Mouse (Mus musculus) liver, embryonic 13.5 days (tissue): ENCODE measurements around the gene 4931428L18Rik. TPM values are rescaled to one million over a fixed set of nuclear protein-coding genes. Genes with fewer than 3 reads are reported as not detected.

Experiments
- ATAC-seq: fragments of 200-750 bp; cut with Nextera tagmentation; 2 replicates; pipeline ENCODE4 v1.8.0; 2017; ENCODE audit warnings: low read depth, mild to moderate bottlenecking, moderate number of reproducible peaks, moderate library complexity
- DNase-seq: peaks from one replicate; pipeline ENCODE4 v3.0.0; 2022
- H3K27ac ChIP-seq: fragments of 300-500 bp; sonication (generic); 2 replicates; pipeline ENCODE4 v1.5.1; 2015; ENCODE audit warnings: moderate library complexity, mild to moderate bottlenecking, inconsistent platforms
- H3K27me3 ChIP-seq: fragments of 300-500 bp; sonication (generic); 2 replicates; pipeline ENCODE4 v1.6.1; 2015; ENCODE audit warnings: mild to moderate bottlenecking, inconsistent platforms
- H3K36me3 ChIP-seq: fragments of 300-500 bp; sonication (generic); 2 replicates; pipeline ENCODE4 v1.6.1; 2015; ENCODE audit warnings: mild to moderate bottlenecking, inconsistent platforms
- H3K4me1 ChIP-seq: fragments of 300-500 bp; sonication (generic); replicated peaks from 2 replicates; pipeline ENCODE4 v1.6.1; 2015; ENCODE audit warnings: inconsistent platforms
- H3K4me2 ChIP-seq: fragments of 300-500 bp; sonication (generic); 2 replicates; pipeline ENCODE4 v1.6.1; 2015; ENCODE audit warnings: inconsistent platforms, mild to moderate bottlenecking, moderate library complexity
- H3K4me3 ChIP-seq: fragments of 300-500 bp; sonication (generic); replicated peaks from 2 replicates; pipeline ENCODE4 v1.5.1; 2015; ENCODE audit warnings: mild to moderate bottlenecking, inconsistent platforms
- H3K9ac ChIP-seq: fragments of 300-500 bp; sonication (generic); 2 replicates; pipeline ENCODE4 v1.6.1; 2015; ENCODE audit warnings: mild to moderate bottlenecking, inconsistent platforms
- H3K9me3 ChIP-seq: fragments of 300-500 bp; sonication (generic); replicated peaks from 2 replicates; pipeline ENCODE4 v1.6.1; 2016; ENCODE audit warnings: inconsistent platforms
- WGBS: fragments of 180-500 bp; shearing (Covaris S2); methylation state at CpG from one replicate; pipeline ENCODE4 v1.1.7; 2015; ENCODE audit not compliant: insufficient replicate concordance; 5-methylcytosine and 5-hydroxymethylcytosine counted together
- polyA plus RNA-seq: library from polyadenylated mRNA; unstranded; fragments of >200 nt; fragmentation: Nextera tagmentation; extraction: Ambion mirVana; gene quantifications from 2 replicates; pipeline ENCODE4 v1.2.1, GENCODE M21; 2015

Gene 4931428L18Rik
- polyA plus RNA-seq, 1 experiment from 2014 or later, result not detected

DNA sequence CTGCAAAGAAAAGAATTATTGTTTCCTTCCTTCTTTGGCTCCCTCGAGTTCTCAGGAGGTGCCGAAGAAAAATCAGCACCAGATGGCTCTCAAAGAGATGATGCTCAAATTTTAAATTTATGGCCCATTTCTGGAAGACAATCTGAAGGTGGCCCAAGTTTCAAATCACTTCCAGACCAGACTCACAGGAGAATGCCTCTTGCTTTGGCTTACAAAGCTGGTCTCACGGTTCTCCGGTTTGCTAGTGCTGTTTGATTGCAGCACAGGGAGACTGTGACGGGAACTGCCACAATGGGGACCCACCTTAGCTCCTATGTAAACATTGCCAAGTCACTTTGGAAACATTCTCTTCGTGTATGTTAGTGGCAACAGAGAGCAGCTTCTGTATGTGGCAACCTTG lies 72.8 kb downstream of the 4931428L18Rik start:
- H3K9me3 ChIP-seq, result no peaks in the 10 kb centered on the region
- no peak overlapping the region for H3K4me2 ChIP-seq
- DNase-seq (no peak), ATAC-seq (no peak)
- no peaks in the 10 kb centered on the region for H3K36me3 ChIP-seq
- H3K27me3 ChIP-seq, result no peaks in the 10 kb centered on the region
- no peak overlapping the region for H3K27ac ChIP-seq
- no peak overlapping the region for H3K4me3 ChIP-seq
- H3K9ac ChIP-seq, result no peak overlapping the region
- H3K4me1 ChIP-seq, result no peaks in the 10 kb centered on the region
- WGBS, result 41% methylated on average over 6 of the region's 6 CpGs

DNA sequence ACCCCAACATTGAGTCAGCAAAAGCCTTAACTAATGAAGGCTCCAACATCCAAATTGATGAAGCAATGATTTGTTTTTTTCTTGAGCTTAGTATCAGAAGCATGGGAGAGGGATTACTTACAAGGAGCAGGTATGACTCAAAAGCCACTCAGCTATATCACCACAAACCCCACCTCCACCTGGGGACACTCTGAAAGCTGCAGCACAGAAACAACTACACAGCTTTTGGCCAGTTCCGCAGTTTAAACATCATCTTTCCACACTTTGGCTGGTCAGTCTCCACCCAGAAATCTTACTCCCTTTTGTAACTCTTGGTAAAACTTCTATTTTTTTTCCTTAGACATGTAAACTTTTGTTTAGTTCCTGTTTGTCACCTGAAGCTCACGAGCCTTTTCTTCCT lies 78.9 kb downstream of the 4931428L18Rik start:
- no peak overlapping the region for H3K4me2 ChIP-seq
- H3K4me3 ChIP-seq, result no peak overlapping the region
- WGBS, result 45% methylated on average over 2 of the region's 2 CpGs
- H3K4me1 ChIP-seq, result no peaks in the 10 kb centered on the region
- no peak for DNase-seq
- no peak overlapping the region for H3K9ac ChIP-seq
- H3K27me3 ChIP-seq, result no peaks in the 10 kb centered on the region
- H3K36me3 ChIP-seq, result no peaks in the 10 kb centered on the region
- no peak for ATAC-seq
- no peaks in the 10 kb centered on the region for H3K9me3 ChIP-seq
- H3K27ac ChIP-seq, result no peak overlapping the region

GRCm38 (mm10) chr1:31142288-31143094 lies 80.0 kb downstream of the 4931428L18Rik start:
- DNase-seq, result no peak

DNA sequence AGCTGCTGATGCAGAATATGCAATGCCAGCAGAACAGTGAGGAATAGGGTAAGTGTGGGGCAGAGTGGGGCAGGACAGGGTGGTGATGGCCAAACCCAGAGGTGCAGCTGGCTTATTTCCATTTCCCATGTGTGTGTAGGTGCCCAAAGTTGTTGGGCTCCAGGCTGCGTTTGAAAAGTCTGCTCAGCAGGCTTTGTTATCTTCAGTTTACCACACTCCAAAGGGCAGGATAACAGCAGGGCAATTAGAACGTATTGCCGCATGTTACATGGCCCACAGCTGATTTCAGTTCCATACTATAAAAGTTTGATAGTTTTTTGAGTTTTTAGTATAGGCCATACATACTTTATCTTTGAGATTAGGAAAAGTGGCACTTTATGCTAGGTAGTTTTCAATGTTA lies 84.1 kb downstream of the 4931428L18Rik start:
- H3K4me1 ChIP-seq, result no peaks in the 10 kb centered on the region
- H3K27ac ChIP-seq, result no peak overlapping the region
- H3K9me3 ChIP-seq, result no peaks in the 10 kb centered on the region
- 62% methylated on average over 3 of the region's 3 CpGs for WGBS
- no peaks in the 10 kb centered on the region for H3K27me3 ChIP-seq
- H3K4me2 ChIP-seq, result no peak overlapping the region
- ATAC-seq (no peak), DNase-seq (no peak)
- no peaks in the 10 kb centered on the region for H3K36me3 ChIP-seq
- H3K9ac ChIP-seq, result no peak overlapping the region
- no peak overlapping the region for H3K4me3 ChIP-seq

More at GRCm38 (mm10) chr1:31142288-31143094, 80.0 kb downstream of the 4931428L18Rik start:
- H3K4me1 ChIP-seq, result no peaks in the 10 kb centered on the region
- no peak overlapping the region for H3K4me3 ChIP-seq
- no peak overlapping the region for H3K4me2 ChIP-seq
- no peak for ATAC-seq
- H3K9ac ChIP-seq, result no peak overlapping the region
- H3K9me3 ChIP-seq, result no peaks in the 10 kb centered on the region
- no peak overlapping the region for H3K27ac ChIP-seq
- H3K36me3 ChIP-seq, result no peaks in the 10 kb centered on the region
- 45% methylated on average over 8 of the region's 8 CpGs for WGBS
- no peaks in the 10 kb centered on the region for H3K27me3 ChIP-seq

DNA sequence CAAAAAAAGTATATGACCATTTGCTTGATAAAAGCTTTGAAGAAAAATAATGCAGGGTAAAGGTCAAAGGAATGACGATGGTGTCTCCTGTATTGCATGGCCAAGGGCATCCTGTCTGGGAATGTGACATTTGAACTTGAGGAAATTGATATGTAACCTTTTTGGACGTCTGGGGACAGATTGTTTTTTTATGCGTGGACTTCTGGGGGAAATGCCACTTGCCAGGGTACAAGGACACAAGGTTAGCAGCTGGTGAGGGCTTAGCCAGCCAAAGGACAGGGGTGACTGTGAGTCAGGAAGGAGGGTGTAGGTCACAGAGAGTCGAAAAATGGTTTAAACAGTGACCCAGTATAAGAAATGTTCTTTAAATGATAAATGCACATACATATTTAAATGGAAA lies 109.0 kb downstream of the 4931428L18Rik start:
- no peaks in the 10 kb centered on the region for H3K36me3 ChIP-seq
- H3K27ac ChIP-seq, result no peak overlapping the region
- ATAC-seq (no peak), DNase-seq (no peak)
- 49% methylated on average over 4 of the region's 4 CpGs for WGBS
- no peaks in the 10 kb centered on the region for H3K27me3 ChIP-seq
- no peaks in the 10 kb centered on the region for H3K4me1 ChIP-seq
- no peak overlapping the region for H3K9ac ChIP-seq
- no peaks in the 10 kb centered on the region for H3K9me3 ChIP-seq
- H3K4me2 ChIP-seq, result no peak overlapping the region
- no peak overlapping the region for H3K4me3 ChIP-seq

DNA sequence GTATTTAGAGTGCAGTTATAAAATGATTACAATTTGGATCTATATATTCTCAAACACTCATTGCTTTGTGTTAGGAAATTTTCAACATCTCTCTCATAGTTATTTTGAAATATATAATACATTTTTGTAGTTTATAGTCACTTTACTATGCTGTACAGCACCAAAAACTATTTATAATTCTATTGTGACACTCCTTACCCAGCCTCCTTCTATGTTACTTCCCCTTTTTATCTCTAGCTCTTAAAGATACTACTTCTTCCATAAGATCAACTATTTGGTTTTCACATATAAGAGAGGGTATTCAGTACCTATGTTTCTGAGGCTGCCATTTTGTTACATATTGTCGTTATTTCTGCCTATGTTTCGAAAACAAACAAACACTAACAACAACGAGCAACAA lies 114.5 kb downstream of the 4931428L18Rik start:
- Histone ChIP-seq H3K9me3 (no peaks in the 10 kb centered on the region), H3K27me3 (no peaks in the 10 kb centered on the region), H3K4me1 (no peaks in the 10 kb centered on the region), H3K4me3 (no peak overlapping the region), H3K36me3 (no peaks in the 10 kb centered on the region), H3K27ac (no peak overlapping the region), H3K4me2 (no peak overlapping the region), H3K9ac (no peak overlapping the region)
- DNase-seq (no peak), ATAC-seq (no peak)
- WGBS, result 62% methylated on average over 3 of the region's 3 CpGs

DNA sequence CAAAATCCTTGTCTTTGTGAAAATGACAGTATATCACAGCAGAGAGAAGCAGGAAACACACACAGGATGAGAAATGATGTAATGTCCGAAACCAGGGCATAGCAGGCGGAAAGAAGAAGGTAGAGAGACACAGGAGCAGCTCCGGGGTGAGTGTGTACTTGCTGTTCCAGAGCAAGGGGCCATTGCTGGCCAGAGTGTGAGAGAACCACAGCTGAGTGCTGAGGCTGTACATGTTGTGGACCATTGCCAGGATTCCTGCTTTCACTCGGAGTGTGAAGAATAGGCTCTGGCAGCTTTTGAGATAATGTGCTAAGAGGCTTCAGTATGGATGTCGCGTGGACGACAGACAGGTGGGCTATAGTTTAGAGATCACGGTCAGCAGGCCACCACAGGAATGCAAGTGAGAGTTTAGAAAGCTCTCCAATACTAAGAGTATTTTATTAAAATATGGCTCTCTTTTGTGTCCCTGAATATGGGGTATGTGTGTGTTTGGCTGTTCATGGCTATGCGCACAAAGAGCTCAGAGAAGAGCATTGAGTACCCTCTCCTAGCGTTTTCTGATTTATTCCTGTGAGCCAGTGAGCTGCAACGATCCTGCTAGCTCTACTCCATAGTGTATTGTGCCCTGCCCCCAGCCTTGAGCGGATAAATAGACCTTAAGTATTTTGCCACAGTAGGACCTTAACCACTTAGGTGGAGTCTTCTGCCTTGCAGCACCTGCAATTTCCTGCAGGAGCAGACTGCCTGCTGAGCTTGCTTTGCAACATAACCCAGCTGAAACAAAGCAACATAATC lies 119.4 kb downstream of the 4931428L18Rik start:
- H3K36me3 ChIP-seq, result no peaks in the 10 kb centered on the region
- H3K9ac ChIP-seq, result no peak overlapping the region
- H3K27me3 ChIP-seq, result no peaks in the 10 kb centered on the region
- no peaks in the 10 kb centered on the region for H3K4me1 ChIP-seq
- WGBS, result 57% methylated on average over 12 of the region's 12 CpGs
- H3K4me3 ChIP-seq, result no peak overlapping the region
- H3K9me3 ChIP-seq, result no peaks in the 10 kb centered on the region
- no peak overlapping the region for H3K27ac ChIP-seq
- ATAC-seq, result no peak
- no peak overlapping the region for H3K4me2 ChIP-seq
- DNase-seq, result no peak

DNA sequence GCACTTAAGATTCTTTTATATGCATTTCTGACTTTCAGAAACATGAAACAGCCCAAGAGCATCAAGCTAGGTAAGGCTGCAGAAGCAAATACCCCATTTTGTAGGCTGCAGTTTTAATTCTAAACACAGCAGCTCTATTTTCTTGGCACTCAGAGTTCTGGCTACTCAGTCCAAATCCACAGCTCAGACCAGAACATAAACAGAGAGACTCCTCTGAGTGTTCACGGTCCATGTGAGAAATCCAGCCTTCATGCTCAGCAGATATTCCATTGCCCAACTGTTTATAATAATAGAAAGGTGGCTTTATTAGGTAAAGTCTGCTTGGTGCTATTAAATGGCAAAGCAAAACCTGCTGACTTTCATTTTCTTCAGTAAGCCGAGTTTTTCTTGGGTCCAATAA lies 120.2 kb downstream of the 4931428L18Rik start:
- WGBS, result 52% methylated on average over 2 of the region's 2 CpGs
- Histone ChIP-seq H3K4me2 (no peak overlapping the region), H3K9me3 (no peaks in the 10 kb centered on the region), H3K4me1 (no peaks in the 10 kb centered on the region), H3K4me3 (no peak overlapping the region), H3K36me3 (no peaks in the 10 kb centered on the region), H3K27ac (no peak overlapping the region), H3K9ac (no peak overlapping the region), H3K27me3 (no peaks in the 10 kb centered on the region)
- DNase-seq (no peak), ATAC-seq (no peak)

GRCm38 (mm10) chr1:31097208-31097607 lies 125.3 kb downstream of the 4931428L18Rik start:
- no peak for DNase-seq
- Histone ChIP-seq H3K36me3 (no peaks in the 10 kb centered on the region), H3K4me3 (no peak overlapping the region), H3K4me1 (no peaks in the 10 kb centered on the region), H3K4me2 (no peak overlapping the region), H3K27me3 (no peaks in the 10 kb centered on the region), H3K9me3 (no peaks in the 10 kb centered on the region), H3K27ac (no peak overlapping the region), H3K9ac (no peak overlapping the region)
- 50% methylated on average over 3 of the region's 3 CpGs for WGBS
- ATAC-seq, result no peak

DNA sequence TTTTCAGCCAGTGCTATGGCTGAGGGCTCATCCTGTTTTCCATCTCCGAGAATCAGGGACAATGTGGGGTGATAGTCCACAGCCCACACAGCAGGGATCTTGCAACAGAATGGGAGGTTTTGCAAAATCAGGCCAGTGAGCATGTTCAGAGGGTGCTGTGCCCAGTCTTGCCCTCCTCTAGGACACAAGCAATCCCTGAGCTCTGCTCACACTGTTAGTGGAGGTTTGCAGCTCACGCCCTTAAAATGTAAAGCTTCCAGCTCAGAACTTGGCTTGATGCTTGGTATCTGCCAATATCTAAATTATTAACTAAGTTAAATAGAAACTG lies 126.1 kb downstream of the 4931428L18Rik start:
- peak; percentile 55 for ATAC-seq
- no peak overlapping the region for H3K9ac ChIP-seq
- no peak overlapping the region for H3K4me3 ChIP-seq
- peak overlapping the region; percentile 18; the same call in 1 of the 2 replicates for H3K27ac ChIP-seq
- no peaks in the 10 kb centered on the region for H3K9me3 ChIP-seq
- H3K27me3 ChIP-seq, result no peaks in the 10 kb centered on the region
- no peak for DNase-seq
- no peaks in the 10 kb centered on the region for H3K4me1 ChIP-seq
- WGBS, result 43% methylated on average over 2 of the region's 2 CpGs
- H3K36me3 ChIP-seq, result no peaks in the 10 kb centered on the region
- H3K4me2 ChIP-seq, result no peak overlapping the region

DNA sequence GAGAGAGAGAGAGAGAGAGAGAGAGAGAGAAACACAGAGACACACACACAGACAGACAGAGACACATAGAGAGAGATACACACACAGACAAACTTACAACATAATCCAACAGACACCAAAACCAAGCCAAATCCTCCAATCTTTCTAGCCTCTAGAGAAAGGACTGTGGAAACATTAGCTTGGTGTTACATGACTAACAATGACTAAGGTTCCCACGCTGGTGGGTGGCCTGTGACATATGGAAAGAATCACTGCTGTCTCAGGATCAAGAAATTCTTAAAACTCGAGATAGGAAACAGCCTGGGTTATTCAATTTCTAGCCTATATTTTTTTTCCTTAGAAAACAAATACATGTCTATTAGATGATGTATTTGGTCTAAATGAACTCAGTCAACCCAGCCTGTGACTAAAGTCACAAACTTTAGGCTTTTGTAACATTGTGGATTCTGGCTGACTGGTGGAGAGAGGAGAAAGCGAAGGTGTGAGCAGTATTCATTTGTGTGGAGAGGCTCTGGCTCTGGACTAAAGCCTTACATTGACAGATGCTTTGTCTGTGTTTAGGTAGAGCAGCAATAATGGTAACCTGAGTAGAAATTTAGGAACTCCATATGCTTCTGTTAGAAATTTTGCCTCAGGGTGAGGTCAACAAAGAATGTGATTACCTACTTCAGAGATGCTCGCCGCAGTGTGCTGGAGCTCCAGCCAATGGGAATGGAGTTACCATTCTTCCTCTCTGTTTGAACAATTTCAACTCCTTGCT lies 126.6 kb downstream of the 4931428L18Rik start:
- H3K9me3 ChIP-seq, result no peaks in the 10 kb centered on the region
- H3K36me3 ChIP-seq, result no peaks in the 10 kb centered on the region
- peak overlapping the region; percentile 50 for H3K27ac ChIP-seq
- ATAC-seq, result no peak
- DNase-seq, result no peak
- H3K4me1 ChIP-seq, result no peaks in the 10 kb centered on the region
- WGBS, result 53% methylated on average over 5 of the region's 5 CpGs
- no peak overlapping the region for H3K4me3 ChIP-seq
- H3K4me2 ChIP-seq, result no peak overlapping the region
- no peaks in the 10 kb centered on the region for H3K27me3 ChIP-seq
- H3K9ac ChIP-seq, result no peak overlapping the region
